Mouse (Mus musculus) kidney, adult 18-20 months (tissue): ENCODE measurements at regions not wholly inside any gene's neighbourhood (a gene's known extent, or its start where the extent isn't known, plus 50 kb on each side); places are given as distances from the start of the nearest gene placed in this dataset.
A peak's percentile ranks its signal among the peaks of the same experiment; 100 is the strongest.

Source experiments
- DNase-seq: peaks from one replicate; pipeline ENCODE4 v3.0.0; 2021

DNA sequence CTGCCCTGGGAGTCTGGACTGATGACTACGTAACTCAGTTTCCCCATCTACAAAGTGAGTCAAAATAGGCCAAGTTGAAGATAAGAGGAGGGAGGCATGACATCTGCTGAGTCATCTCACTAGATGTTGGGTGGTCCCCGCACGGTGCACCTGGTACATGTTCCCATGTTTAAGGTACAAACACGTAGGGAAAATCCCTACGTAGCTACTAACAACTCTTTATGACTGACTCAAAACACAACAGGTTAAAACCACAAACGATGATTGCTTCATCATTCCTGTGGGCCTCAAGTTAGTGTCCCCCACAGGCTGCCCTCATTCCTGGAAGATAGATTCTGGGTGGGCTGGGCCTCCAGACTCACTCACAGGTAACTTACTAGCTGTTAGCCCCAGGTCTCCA lies 107.7 kb downstream of the Sox9 start:
- DNase-seq: no peak

DNA sequence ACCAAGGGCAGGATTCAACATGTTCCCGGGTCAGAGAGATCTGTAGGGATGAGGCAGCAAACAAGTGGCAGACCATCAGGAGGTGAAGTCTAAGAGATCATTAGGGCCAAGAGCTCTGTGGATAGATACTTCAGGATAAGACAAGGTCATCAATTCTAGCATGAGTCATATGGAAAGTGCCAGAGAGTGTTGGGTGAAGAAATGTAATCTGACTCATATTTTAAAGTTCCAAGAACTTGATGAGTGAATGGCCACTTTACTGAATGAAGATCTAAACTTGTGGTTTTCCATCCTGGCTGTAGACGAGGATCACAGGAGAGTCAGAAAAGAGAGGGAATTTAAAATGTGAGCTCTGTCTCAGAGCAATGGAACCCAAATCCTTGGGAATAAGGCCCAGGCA lies 115.6 kb downstream of the Sox9 start:
- no peak for DNase-seq

DNA sequence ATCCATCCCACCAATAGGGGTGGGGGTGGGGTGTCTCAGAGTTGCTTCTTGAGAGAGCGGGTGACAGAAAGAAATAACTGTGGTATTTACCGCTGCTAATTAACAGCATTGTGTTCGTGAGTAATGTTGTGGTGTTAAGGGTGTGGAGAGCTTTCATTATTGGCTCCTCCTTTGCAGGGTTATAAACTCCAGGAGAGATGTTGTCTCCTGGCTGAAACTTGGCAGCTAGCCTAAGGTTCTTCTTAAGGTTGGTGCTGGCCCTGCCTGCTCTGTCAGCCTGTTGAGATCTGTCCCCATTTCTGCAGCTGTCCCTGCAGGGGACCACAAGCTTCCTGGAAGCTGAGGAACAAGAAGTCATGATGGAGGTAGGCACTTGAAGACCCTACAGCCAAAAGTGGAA lies 120.6 kb downstream of the Sox9 start:
- no peak for DNase-seq

DNA sequence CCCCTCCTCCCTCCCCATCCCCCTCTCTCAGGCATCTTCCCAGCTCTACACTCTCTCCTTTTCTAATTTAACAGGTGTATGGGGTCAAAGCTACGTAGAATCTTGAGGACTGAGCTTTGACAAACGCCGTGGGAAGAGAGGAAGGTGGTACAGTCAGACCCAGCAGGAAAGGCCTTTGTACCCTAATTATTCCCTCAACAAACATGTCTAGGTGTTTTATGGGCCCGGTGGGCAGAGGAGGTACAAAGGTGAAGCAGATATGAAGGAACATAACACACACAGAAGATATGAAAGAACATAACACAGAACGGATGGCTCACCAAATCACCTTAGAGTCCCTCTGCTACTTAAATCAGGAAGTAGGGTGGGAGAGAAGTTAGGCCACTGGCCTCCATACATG lies 128.3 kb downstream of the Sox9 start:
- DNase-seq: no peak

DNA sequence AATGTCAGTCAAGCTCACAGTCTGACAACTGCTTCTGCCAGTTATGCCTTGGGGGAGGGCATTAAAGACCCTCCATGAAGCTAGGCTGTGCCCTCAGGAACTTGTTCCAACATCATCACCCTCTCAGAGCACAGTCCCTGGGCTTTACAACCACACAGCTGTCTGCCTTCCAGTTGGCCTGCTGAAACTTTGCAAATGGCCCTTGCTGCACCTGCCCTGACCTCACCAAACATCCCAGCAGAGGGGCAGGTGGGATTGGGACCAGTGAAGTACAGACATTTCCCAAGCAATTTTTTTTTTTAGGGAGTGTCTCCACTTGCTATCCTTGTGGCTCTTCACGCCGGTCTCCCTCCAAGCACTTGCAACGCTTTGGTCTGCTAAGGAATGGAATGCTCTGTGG lies 130.9 kb downstream of the Sox9 start:
- DNase-seq: no peak

DNA sequence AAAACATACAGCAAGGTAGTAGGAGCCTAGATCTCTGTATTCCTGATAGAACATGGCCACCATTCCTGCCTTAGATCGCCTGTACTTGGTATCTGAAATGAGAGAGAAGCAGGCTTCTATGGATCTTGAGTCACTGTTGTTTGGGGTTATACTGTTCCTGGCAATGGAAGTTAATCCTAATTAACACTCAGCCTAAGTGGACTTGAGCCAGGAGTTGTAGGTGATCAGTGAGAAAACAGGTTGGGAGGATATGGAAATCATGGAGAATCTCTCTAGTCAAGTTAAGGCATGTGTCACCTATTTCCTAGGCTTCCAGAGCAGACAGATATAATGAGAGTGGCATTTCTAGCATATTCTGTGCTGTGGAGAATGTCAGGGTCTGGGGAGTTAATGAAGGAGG lies 134.9 kb downstream of the Sox9 start:
- DNase-seq: no peak

DNA sequence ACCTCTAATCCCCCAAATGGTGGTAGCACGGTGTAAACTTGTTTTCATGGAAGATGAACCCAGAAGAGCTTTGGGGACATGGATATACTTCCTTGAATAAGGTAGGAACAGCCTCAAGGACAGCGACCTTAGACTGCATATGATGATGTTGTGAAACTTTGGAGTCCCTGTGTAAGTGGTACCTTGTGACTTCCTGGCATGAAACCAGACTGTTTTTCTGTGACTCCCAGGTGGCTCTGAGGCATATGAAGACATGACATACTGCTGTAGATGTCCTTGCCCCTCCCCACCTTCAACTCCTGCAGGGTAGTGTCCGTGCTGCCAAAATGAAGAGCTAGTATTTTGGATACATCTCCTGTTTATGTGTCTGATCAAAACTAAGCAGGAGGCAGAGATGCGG lies 138.1 kb downstream of the Sox9 start:
- DNase-seq: no peak

DNA sequence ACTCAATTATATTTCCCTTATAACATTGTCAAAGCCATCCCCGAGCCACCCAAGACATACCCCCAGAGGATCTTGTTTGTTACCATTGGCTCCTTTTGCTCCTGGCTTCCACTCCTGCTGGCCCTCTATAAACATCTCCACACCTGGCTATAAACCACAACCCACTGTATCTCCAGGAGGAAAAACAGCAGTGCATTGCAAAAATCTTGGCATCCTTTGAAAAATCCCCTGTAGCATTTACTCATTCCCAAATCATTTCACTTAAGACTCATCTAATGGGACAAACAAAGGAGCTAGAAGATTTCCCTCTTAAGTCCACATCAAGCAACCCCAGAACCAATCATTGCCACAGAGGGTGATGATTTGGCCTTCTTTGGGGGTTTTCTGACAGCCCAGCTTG lies 142.6 kb downstream of the Sox9 start:
- no peak for DNase-seq

DNA sequence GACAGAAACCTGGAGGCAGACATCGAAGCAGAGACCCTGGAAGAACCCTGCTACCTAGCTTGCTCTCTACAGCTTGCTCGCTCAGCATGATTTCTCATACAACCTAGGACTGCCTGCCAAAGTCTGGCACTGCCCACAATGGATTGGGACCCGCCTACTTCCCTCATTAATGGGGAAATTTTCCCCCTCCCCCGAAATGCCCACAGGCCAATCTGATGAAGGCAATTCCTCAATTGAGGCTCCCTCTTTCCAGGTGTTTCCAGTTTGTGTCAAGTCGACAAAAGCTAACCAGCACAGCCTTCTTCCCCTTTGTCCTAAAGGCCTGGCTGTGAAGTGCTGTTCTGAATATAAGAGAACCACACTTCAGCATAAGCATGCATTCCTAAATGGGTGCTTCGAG lies 143.1 kb downstream of the Sox9 start:
- no peak for DNase-seq

DNA sequence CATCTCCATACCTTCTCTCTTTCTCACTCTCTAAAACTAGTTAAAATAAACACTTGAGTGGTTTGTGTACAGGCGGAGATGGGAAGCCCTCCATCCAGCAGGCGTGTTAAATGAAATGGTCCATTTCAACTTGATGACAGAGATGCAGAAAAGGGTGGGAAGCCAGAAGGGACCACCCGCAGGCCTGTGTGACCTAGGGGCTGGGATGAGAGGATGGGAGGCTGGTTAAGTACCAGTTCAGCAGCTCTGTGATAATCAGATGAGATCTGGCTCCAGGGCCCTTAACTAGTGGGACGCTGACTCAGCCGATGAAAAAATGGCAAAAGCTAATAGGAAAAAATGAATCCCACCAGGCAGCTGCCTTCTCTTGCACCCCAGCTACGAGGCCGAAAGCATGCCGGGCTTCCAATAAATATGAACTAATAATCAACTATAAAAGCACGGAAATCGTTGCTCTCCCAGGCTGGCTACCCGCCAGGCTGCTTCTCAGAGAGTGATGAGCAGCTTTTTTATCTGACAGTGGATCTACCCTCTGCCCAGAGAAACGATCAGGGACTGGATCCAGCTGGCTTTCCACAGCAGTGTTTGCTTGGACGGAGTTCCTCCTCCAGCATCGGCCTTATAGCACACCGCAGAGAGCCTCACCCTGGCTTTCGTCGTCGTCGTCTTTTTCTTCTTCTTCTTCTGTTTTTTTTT lies 144.5 kb downstream of the Sox9 start:
- peak; percentile 7 for DNase-seq

DNA sequence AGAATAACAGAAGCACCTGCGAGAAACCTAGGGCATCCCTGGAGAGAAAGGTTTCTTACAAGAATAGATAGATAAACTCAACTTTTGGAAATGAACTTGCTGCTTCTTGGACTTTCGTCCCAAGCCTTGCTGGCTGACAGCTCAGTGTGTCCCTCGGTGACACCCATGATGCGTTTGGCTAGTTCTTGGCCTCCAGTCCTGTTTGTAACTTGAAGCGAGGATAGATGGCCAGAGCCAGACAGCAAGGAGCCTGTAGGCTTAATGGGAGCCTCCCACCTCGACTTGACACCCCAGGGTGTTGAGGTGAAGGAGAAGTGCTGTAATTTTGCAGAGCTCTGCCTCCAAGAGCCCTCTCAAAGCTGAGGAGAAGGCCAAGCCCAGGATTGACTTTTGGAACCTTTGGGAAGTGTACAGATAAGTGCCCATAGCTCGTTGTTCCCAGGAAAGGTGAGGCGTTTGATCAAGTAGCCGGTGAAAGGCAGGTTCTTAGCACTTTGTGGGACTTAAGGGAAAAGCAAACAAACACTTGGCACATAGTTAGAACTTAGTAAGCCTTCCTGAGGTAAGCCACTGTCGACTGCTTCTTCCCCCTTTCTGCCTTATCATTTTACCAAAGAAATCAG lies 148.3 kb downstream of the Sox9 start:
- no peak for DNase-seq

DNA sequence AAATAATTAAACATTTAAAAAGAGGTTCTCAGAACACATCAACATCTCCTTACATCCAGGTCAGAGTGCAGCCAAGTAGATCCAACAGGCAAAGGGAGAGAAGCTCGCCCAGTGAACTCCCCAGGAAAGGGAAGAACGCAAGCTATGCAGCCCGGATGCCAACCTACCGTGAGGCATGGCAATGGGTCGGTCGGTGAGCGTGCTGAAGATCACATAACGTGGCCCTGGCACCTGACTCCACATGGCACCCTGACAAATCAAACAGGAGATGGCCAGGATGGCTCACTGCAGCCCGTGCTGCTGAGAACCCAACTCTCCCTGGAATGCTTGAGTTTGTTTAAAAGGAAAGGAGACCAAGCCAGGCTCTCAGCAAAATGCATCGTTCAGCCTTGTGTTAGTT lies 156.0 kb downstream of the Sox9 start:
- peak; percentile 4 for DNase-seq

DNA sequence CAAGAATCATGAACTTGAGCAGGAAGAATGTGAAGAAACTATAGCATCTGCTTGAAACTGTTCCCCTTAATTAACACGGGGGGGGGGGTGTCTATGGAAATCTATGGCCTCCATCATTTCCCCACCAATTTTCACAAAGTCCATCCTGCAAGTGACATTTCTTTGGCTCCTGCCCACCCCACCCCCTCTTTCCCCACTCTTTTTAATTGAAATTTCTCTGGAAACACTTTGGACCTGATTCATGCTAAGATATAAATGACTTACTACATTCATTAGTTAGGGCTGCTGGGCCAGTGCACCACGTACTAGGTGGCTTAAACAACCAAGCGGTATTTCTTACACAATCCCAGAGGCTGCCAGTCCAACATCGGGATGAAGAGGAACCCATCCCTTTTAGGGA lies 169.4 kb downstream of the Sox9 start:
- no peak for DNase-seq

DNA sequence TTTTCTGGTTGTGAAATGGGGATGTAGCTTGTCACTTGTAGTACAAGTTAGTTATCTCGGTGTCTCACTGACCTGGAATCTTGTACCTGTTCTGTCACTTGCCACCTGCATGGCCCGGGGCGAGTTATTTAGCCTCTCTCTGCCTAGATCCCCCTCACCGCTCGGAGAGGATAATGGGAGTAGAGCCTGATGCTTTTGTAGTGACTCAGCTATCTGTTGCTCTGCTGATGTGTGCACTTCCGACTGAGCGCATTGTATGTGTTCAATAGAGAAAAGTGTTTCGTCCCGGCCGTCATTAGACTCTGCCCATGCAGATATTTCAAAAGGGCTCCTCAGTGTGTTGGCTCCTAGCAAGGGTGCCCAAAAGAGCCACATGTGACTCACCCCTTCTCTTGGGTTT lies 170.3 kb downstream of the Sox9 start:
- no peak for DNase-seq

DNA sequence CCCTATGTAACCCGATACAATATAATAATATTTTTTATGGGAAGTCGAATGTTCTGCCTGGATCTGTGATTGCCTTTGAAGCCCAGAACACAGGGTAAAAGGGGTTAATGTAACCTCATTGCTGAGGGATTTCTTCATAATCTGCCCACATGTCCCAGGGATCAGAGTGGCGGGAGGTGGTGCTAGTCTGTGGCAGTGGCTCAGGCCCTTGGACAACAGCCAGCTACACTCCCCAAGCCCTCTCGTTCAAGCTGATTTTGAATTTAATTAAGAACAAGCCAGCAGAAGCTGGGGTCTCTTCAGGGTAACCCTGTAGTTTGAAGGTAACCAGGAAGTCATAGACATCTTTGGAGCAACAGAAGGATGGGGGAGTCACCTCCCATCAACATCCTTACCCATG lies 171.5 kb downstream of the Sox9 start:
- DNase-seq: no peak

DNA sequence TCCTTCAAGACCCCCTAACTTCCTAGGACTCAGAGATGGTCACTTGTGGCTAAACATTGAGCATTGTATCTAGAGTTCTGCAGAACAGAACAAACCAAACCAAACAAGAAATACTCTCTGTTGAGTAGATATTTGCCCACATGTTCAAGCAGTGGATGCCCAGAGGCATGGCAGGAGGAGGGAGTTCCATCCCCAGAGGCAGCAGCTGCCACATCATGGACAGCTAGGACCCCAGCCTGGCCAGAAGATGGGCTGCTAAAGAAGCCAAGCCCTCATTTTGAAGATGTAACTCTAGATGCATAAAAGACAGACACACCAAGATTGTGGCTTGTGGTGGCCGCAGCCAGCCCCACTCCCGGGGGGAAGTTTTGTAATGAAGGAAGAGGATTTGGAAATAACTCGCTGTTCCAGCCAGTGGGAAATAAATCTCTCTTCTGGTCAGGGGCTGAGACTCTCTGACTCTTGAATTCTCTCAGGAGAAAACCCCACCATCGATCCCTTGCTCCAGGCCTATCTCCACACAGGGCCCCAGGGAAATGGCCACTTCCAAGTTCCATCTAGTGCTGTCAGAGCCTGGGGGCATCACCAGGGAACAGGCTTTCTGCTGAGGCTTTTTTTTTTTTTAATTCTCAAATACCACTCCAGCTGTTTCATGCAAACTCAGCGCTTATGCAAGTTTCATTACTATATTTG lies 174.9 kb downstream of the Sox9 start:
- DNase-seq: no peak

DNA sequence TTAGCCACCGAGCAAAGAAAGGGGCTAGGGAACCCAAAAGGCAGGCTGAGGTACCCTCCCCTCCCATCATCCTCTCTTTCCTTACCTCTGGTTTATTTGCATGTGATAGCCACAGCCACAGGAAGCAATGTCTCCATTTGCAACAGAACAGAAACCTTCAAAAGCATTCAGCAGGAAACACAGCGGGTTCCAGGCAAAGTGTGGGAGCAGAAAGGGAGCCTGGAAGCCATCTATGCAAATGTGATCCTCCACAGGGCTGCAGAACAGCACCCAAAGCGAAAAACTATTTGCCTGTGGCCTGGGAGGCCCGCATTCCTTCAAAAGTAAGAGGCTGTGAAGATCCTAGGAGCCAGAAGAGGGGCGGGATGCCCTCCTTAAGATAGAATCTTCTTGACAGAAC lies 177.6 kb downstream of the Sox9 start:
- DNase-seq: no peak

DNA sequence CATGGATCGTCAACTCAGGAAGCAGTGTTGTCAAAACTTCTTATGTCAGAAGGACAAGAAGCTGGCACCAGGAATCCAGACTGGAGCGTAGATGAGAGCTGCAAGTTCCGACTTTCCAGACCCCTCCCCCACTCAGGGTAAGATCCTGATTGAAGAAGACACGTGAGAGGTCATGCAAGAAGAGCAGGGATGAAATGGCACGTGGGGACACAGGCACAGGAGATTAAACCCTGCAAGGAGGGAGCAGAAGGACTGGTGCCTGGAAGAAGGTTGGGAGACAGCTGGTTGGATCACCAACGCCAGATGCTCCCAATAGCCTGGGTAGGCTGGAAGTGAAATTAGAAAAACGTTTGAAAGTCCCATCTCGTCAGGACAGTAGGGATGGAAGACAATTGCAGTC lies 191.3 kb downstream of the Sox9 start:
- DNase-seq: no peak

DNA sequence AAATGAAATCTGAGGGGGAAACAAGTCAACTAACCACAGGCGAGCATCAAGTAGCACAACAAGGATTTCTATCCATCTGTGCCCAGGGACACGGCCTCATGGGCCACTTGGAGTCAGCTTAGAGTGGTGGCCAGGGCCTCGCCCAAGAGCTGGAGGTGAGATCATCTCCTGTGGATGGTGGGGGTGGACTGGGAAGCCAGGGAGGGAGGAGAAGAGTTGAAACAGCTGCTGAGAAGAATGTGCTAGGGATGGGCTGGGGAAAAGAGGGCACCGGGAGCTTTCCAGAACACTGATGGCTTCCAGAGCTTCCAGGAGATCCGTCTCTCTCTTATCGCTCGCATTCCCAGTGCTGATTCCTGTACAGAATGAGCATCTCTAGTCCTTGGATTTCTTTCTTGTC lies 192.9 kb downstream of the Sox9 start:
- DNase-seq: no peak

DNA sequence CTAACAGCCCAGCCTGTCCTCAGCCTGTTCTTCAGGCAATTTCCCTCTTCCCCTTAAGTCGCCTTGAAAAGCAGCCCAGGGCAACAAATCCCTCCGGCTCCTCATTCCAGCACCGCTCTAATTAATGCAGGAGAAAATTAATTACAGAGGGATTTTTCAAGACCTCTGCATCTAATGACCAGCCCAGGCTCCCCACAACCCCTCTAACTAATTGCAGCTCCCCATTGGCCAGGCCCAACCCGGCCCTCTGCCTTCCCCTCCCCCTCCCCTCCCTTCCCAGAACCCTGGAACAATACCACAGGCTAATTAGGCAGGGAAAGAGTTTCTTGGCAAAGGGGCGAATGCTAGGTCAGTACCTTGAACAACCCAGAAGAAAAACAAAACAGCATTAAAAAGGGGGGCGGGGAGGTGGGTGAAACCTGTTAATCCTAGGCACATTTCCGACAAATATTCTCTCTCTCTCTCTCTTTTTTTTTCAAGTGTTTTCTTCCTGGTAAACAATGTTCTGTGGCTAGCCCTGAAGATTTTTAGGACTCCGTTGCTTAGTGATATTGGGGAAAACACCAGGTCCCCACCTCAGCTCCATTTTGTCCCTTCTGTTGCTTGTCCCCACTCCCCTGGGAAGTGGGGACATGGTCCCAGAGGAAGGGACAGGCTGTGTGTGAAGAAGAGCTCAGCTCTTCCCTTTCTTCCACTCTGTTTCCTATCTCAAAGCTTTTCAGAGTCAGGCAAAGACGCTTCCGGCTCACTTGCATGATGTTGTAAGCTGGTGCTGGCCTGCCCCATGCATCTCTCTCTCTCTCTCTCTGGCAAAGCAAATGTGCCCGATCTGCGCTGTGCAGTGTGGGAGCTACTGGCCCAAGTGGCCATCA lies 195.1 kb downstream of the Sox9 start:
- DNase-seq: no peak

DNA sequence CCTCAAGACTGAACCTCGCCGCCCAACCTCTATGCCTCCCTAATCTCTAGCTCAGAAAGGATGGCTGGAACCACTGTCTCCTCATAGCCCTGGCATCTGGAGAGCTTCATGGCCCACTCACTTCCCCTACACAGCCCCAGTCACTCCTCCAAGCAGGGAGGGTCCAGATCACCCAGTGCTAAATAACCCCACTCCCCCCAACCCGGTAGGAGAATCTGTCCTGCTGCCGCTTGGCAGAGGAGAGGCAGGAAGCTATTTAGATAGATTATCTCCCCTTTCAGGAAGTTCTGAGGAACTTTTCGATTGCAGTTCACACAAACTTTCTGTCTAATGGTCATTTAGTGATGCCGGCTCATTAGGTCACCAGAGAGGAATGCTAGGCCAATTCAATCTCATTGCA lies 196.9 kb downstream of the Sox9 start:
- DNase-seq: no peak

DNA sequence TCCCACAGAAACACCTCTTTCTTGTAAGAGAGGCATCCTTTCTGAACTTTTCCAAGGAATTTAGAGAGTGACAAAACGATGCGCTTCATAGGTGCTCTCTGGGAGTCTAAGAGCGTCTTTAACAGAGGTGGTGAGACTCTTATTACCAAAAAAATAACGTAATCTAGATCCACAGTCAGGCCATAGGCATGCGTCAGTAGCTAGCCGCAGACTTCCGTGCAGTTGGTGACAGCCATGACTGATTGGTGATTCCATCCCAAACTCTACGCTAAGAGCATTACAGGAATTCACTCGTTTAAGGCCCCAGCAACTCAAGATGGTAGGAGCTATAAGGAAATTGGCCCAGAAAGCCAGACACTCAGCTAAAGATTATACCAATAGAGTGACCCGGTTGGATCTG lies 197.4 kb downstream of the Sox9 start:
- DNase-seq: no peak

DNA sequence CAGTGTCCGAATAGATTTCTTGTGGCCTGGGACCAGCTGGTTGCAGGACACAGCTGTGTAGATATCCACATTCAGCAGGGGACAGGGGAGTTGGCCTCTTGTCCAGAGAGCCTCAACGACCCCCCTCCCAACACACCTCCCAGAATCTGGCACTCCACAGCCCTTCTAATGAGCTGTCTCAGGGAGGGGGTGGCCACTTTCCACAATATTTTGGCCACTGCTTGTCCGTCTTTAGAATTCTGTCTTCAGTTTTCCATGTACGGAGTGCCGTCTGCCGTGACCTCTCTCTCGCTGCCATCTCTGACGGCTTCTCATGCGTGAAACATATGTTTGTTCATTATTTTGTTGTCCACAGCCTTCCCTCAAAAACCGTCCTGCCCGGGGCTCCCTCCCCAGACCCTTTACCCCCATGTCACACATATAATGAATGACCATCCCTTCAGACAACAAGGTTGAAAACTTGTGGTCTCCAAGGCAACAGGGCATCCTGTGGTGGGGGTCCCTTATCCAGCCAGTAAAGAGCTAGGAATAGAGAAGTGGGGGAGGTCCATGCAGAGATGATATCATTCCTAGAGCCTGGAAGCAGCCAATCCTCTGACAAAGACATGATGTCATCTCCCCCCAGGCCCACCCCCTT lies 200.3 kb downstream of the Sox9 start:
- DNase-seq: no peak
